Mouse (Mus musculus) spleen, adult 2 months (tissue): Measurements from ENCODE around the gene Hells.

Experiments
- CTCF ChIP-seq: fragments of 200-500 bp; IDR thresholded peaks from 2 replicates; pipeline ENCODE4 v1.5.1; 2011; ENCODE audit warnings: mild to moderate bottlenecking, inconsistent platforms; ENCODE audit not compliant: insufficient read depth, insufficient read length, insufficient replicate concordance; ENCODE audit errors: extremely low read depth
- POLR2A ChIP-seq: fragments of 200-500 bp; IDR thresholded peaks from 2 replicates; pipeline ENCODE4 v1.6.1; 2011; ENCODE audit warnings: low read depth, low read length, inconsistent platforms

- TF ChIP-seq CTCF (no peak), POLR2A (no peak)
These were observed 41.9 kb downstream of the Hells start for GRCm38 (mm10) chr19:38972581-38972980.
